Mouse (Mus musculus): ENCODE measurements at regions not wholly inside any gene's neighbourhood (a gene's known extent, or its start where the extent isn't known, plus 50 kb on each side); places are given as distances from the start of the nearest gene placed in this dataset.

GRCm38 (mm10) chr5:43160140-43160539 lies 72.8 kb upstream of the Cpeb2 start:
- no peak for ATAC-seq (ENCODE audit: extremely low read depth, insufficient number of reproducible peaks, low FRiP score, poor library complexity, severe bottlenecking)

- ATAC-seq (ENCODE audit: extremely low read depth, insufficient number of reproducible peaks, low FRiP score, poor library complexity, severe bottlenecking), result no peak
These were observed 51.5 kb upstream of the Cpeb2 start for GRCm38 (mm10) chr5:43181475-43181874.

Data from neutrophil, adult 5-6 weeks (primary cell).